Mouse (Mus musculus) layer of hippocampus, postnatal 25 days (tissue): ENCODE results near the gene Depdc1b. TPM values are rescaled to one million over a fixed set of nuclear protein-coding genes. Genes with fewer than 3 reads are reported as not detected.

Source experiments
- DNase-seq, 2 experiments: peaks; one replicate each; pipeline ENCODE4 v3.0.0; 2022; ENCODE audit warnings: mixed read lengths in 2 of 2, low spot score in 1 of 2; ENCODE audit errors: extremely low spot score in 1 of 2
- total RNA-seq, 2 experiments: library from RNA; stranded (reverse); gene quantifications; 2 replicates each; pipeline ENCODE4 v1.2.3; 2021

Gene Depdc1b
- total RNA-seq, 2 experiments from 2014 or later, result 1.1 TPM

GRCm38 (mm10) chr13:108428809-108429208 lies 112.7 kb downstream of the Depdc1b start:
- no peak for DNase-seq

- DNase-seq, result no peak
Observed at GRCm38 (mm10) chr13:108429623-108430022, 113.5 kb downstream of the Depdc1b start.

- DNase-seq, result no peak
Observed at GRCm38 (mm10) chr13:108431776-108432175, 115.6 kb downstream of the Depdc1b start.

GRCm38 (mm10) chr13:108435687-108436086 lies 119.6 kb downstream of the Depdc1b start:
- DNase-seq, result no peak

- no peak for DNase-seq
Observed at GRCm38 (mm10) chr13:108437424-108437823, 121.3 kb downstream of the Depdc1b start.

GRCm38 (mm10) chr13:108439012-108439411 lies 122.9 kb downstream of the Depdc1b start:
- no peak for DNase-seq

GRCm38 (mm10) chr13:108448348-108448931 lies 132.3 kb downstream of the Depdc1b start:
- DNase-seq, result no peak

- DNase-seq, result no peak
Observed at GRCm38 (mm10) chr13:108449116-108450097, 133.3 kb downstream of the Depdc1b start, which contains the start of gene Pde4d. Gene Pde4d, plus strand, starts transcription at chr13:108449948.

GRCm38 (mm10) chr13:108451122-108451521 lies 135.0 kb downstream of the Depdc1b start:
- no peak for DNase-seq

- DNase-seq, result no peak
Observed at GRCm38 (mm10) chr13:108453064-108453919, 137.2 kb downstream of the Depdc1b start.

Other genes starting within 250 kb of the Depdc1b start
- gene Ndufaf2, start 157.7 kb upstream of the Depdc1b start, total RNA-seq, result 10 to 100 TPM; 21.2 to 22.1 TPM
- gene Ercc8, start 157.6 kb upstream of the Depdc1b start, total RNA-seq, result 10 to 100 TPM; 16.9 to 18.4 TPM
- 10 to 100 TPM; 10.4 to 12.0 TPM for gene Elovl7, start 101.9 kb upstream of the Depdc1b start, total RNA-seq
- gene Pde4d, start 133.6 kb downstream of the Depdc1b start, total RNA-seq, result 10 to 100 TPM; 65.3 to 69.6 TPM